Mouse (Mus musculus): Measurements from ENCODE around the gene Hypk. TPM values are rescaled to one million over a fixed set of nuclear protein-coding genes. Genes with fewer than 3 reads are reported as not detected.

Gene Hypk
- polyA plus RNA-seq, 1 experiment: 11.8 TPM

GRCm38 (mm10) chr2:121441800-121442199 lies 11.3 kb upstream of the Hypk start:
- TF ChIP-seq MYOG (IDR thresholded peaks at IDR 0.05; ENCODE audit: control insufficient read depth, extremely low read depth, insufficient read length): no peak
- no peak for TF ChIP-seq CEBPB (IDR thresholded peaks at IDR 0.05; ENCODE audit: low read depth)
- no peak for TF ChIP-seq FOSL1 (IDR thresholded peaks at IDR 0.05; ENCODE audit: insufficient read depth, low read length, poor library complexity, severe bottlenecking)
- no peak for TF ChIP-seq MAX (IDR thresholded peaks at IDR 0.05)
- TF ChIP-seq CTCF (IDR thresholded peaks at IDR 0.05; ENCODE audit: control insufficient read depth, insufficient read depth, insufficient read length): no peak
- no peak for TF ChIP-seq USF1 (IDR thresholded peaks at IDR 0.05; ENCODE audit: low read depth)
- no peak for TF ChIP-seq MYOD1 (IDR thresholded peaks at IDR 0.05; ENCODE audit: control insufficient read depth, insufficient read length, low read depth)
- Histone ChIP-seq H3K79me2 (ENCODE audit: control insufficient read depth, insufficient read depth) (no peaks in the 10 kb centered on the region), H3K79me3 (ENCODE audit: low read depth) (no peaks in the 10 kb centered on the region), H3K4me3 (ENCODE audit: insufficient read depth, poor library complexity, severe bottlenecking) (no peak overlapping the region), H3K27me3 (ENCODE audit: control insufficient read depth, insufficient read depth, insufficient read length) (no peaks in the 10 kb centered on the region), H3ac (ENCODE audit: control insufficient read depth, insufficient read length, low read depth) (no peak overlapping the region), H3K36me3 (ENCODE audit: control insufficient read depth, insufficient read depth) (peaks cover 40% of the 10 kb centered on the region)

- no peaks in the 10 kb centered on the region for H3K79me3 ChIP-seq (ENCODE audit: low read depth)
- no peaks in the 10 kb centered on the region for H3K27me3 ChIP-seq (ENCODE audit: control insufficient read depth, insufficient read depth, insufficient read length)
- H3K4me3 ChIP-seq (ENCODE audit: insufficient read depth, poor library complexity, severe bottlenecking): no peak overlapping the region
- peaks cover 35% of the 10 kb centered on the region for H3K36me3 ChIP-seq (ENCODE audit: control insufficient read depth, insufficient read depth)
- no peak for TF ChIP-seq MAX (IDR thresholded peaks at IDR 0.05)
- no peak for TF ChIP-seq CTCF (IDR thresholded peaks at IDR 0.05; ENCODE audit: control insufficient read depth, insufficient read depth, insufficient read length)
- TF ChIP-seq MYOD1 (IDR thresholded peaks at IDR 0.05; ENCODE audit: control insufficient read depth, insufficient read length, low read depth): no peak
- TF ChIP-seq USF1 (IDR thresholded peaks at IDR 0.05; ENCODE audit: low read depth): no peak
- TF ChIP-seq MYOG (IDR thresholded peaks at IDR 0.05; ENCODE audit: control insufficient read depth, extremely low read depth, insufficient read length): no peak
- no peak for TF ChIP-seq FOSL1 (IDR thresholded peaks at IDR 0.05; ENCODE audit: insufficient read depth, low read length, poor library complexity, severe bottlenecking)
- TF ChIP-seq CEBPB (IDR thresholded peaks at IDR 0.05; ENCODE audit: low read depth): no peak
- H3K79me2 ChIP-seq (ENCODE audit: control insufficient read depth, insufficient read depth): no peaks in the 10 kb centered on the region
- no peak overlapping the region for H3ac ChIP-seq (ENCODE audit: control insufficient read depth, insufficient read length, low read depth)
These were observed 10.6 kb upstream of the Hypk start for GRCm38 (mm10) chr2:121442259-121443067.

- Histone ChIP-seq H3K79me3 (ENCODE audit: low read depth) (no peaks in the 10 kb centered on the region), H3K36me3 (ENCODE audit: control insufficient read depth, insufficient read depth) (peaks cover 30% of the 10 kb centered on the region), H3ac (ENCODE audit: control insufficient read depth, insufficient read length, low read depth) (no peak overlapping the region), H3K4me3 (ENCODE audit: insufficient read depth, poor library complexity, severe bottlenecking) (no peak overlapping the region), H3K27me3 (ENCODE audit: control insufficient read depth, insufficient read depth, insufficient read length) (no peaks in the 10 kb centered on the region), H3K79me2 (ENCODE audit: control insufficient read depth, insufficient read depth) (no peaks in the 10 kb centered on the region)
- TF ChIP-seq CEBPB (IDR thresholded peaks at IDR 0.05; ENCODE audit: low read depth): no peak
- TF ChIP-seq MYOG (IDR thresholded peaks at IDR 0.05; ENCODE audit: control insufficient read depth, extremely low read depth, insufficient read length): no peak
- TF ChIP-seq MAX (IDR thresholded peaks at IDR 0.05): no peak
- TF ChIP-seq CTCF (IDR thresholded peaks at IDR 0.05; ENCODE audit: control insufficient read depth, insufficient read depth, insufficient read length): no peak
- no peak for TF ChIP-seq USF1 (IDR thresholded peaks at IDR 0.05; ENCODE audit: low read depth)
- TF ChIP-seq FOSL1 (IDR thresholded peaks at IDR 0.05; ENCODE audit: insufficient read depth, low read length, poor library complexity, severe bottlenecking): no peak
These were observed 10.1 kb upstream of the Hypk start for GRCm38 (mm10) chr2:121443068-121443349.

DNA sequence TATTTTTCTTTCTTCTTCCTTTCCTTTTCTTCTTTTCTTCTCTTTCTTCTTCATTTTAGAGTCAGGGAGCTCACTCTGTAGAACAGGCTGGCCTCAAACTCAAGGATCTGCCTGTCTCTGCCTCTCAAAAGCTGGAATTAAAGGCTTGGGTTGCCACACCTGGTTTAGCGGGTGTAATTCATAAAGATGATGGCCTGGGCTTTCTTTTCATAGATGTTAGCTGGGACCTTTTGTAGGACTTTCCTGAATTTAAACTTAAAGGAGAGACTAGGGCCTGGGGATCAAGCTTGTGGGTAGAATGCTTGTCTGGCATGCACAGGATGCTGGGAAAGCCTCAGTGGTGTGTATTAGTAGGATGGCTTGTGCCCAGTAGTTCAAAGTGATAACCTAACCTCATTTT lies 8.9 kb upstream of the Hypk start, which contains the start of gene Ell3:
Gene Ell3 (minus strand): TSS at position 101 of the 400 bp plus-strand sequence.
- H3K79me2 ChIP-seq (ENCODE audit: control insufficient read depth, insufficient read depth): peaks cover under 1% of the 10 kb centered on the region
- no peaks in the 10 kb centered on the region for H3K27me3 ChIP-seq (ENCODE audit: control insufficient read depth, insufficient read depth, insufficient read length)
- TF ChIP-seq MAX (IDR thresholded peaks at IDR 0.05) (no peak), MYOD1 (IDR thresholded peaks at IDR 0.05; ENCODE audit: control insufficient read depth, insufficient read length, low read depth) (no peak), USF1 (IDR thresholded peaks at IDR 0.05; ENCODE audit: low read depth) (no peak), FOSL1 (IDR thresholded peaks at IDR 0.05; ENCODE audit: insufficient read depth, low read length, poor library complexity, severe bottlenecking) (no peak), CEBPB (IDR thresholded peaks at IDR 0.05; ENCODE audit: low read depth) (no peak), MYOG (IDR thresholded peaks at IDR 0.05; ENCODE audit: control insufficient read depth, extremely low read depth, insufficient read length) (no peak), CTCF (IDR thresholded peaks at IDR 0.05; ENCODE audit: control insufficient read depth, insufficient read depth, insufficient read length) (no peak)
- H3ac ChIP-seq (ENCODE audit: control insufficient read depth, insufficient read length, low read depth): no peak within 1 kb of the TSS
- no peak within 1 kb of the TSS for H3K4me3 ChIP-seq (ENCODE audit: insufficient read depth, poor library complexity, severe bottlenecking)
- no peaks in the 10 kb centered on the region for H3K79me3 ChIP-seq (ENCODE audit: low read depth)
- H3K36me3 ChIP-seq (ENCODE audit: control insufficient read depth, insufficient read depth): peaks cover 18% of the 10 kb centered on the region

DNA sequence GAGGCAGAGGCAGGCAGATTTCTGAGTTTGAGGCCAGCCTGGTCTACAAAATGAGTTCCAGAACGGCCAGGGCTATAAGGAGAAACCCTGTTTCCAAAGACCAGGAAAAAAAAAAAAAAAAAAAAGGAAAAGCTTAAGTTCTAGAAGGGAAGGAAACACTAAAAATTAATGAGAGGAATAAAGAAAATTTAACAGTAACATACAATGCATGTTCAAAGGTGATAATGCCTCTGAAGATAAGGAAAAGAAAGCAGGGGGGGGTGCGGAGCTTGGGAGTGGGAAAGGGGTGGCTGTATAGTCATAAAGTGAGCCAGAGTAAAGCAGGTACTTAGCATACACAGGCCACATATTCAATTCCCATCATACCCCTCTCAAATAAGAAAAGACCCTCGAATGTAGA lies 8.0 kb upstream of the Hypk start:
- no peaks in the 10 kb centered on the region for H3K27me3 ChIP-seq (ENCODE audit: control insufficient read depth, insufficient read depth, insufficient read length)
- peaks cover 10% of the 10 kb centered on the region for H3K36me3 ChIP-seq (ENCODE audit: control insufficient read depth, insufficient read depth)
- H3K4me3 ChIP-seq (ENCODE audit: insufficient read depth, poor library complexity, severe bottlenecking): no peak overlapping the region
- H3K79me2 ChIP-seq (ENCODE audit: control insufficient read depth, insufficient read depth): peaks cover 10% of the 10 kb centered on the region
- no peak overlapping the region for H3ac ChIP-seq (ENCODE audit: control insufficient read depth, insufficient read length, low read depth)
- H3K79me3 ChIP-seq (ENCODE audit: low read depth): peaks cover 5% of the 10 kb centered on the region
- TF ChIP-seq MYOD1 (IDR thresholded peaks at IDR 0.05; ENCODE audit: control insufficient read depth, insufficient read length, low read depth): no peak
- TF ChIP-seq USF1 (IDR thresholded peaks at IDR 0.05; ENCODE audit: low read depth): no peak
- TF ChIP-seq CTCF (IDR thresholded peaks at IDR 0.05; ENCODE audit: control insufficient read depth, insufficient read depth, insufficient read length): no peak
- no peak for TF ChIP-seq MAX (IDR thresholded peaks at IDR 0.05)
- no peak for TF ChIP-seq CEBPB (IDR thresholded peaks at IDR 0.05; ENCODE audit: low read depth)
- TF ChIP-seq FOSL1 (IDR thresholded peaks at IDR 0.05; ENCODE audit: insufficient read depth, low read length, poor library complexity, severe bottlenecking): no peak

Measured in C2C12 (cell line).